Mouse (Mus musculus) forebrain, embryonic 12.5 days (tissue): ENCODE results near the gene Olfr524. TPM values are rescaled to one million over a fixed set of nuclear protein-coding genes. Genes with fewer than 3 reads are reported as not detected.

ENCODE experiments used
- ATAC-seq: fragments of 200-750 bp; cut with Nextera tagmentation; 2 replicates; pipeline ENCODE4 v1.8.0; 2017; ENCODE audit warnings: moderate TSS enrichment; ENCODE audit not compliant: low FRiP score
- H3K27ac ChIP-seq: fragments of 300-500 bp; sonication (generic); 2 replicates; pipeline ENCODE4 v1.5.1; 2016; ENCODE audit warnings: mild to moderate bottlenecking
- H3K27me3 ChIP-seq: fragments of 300-500 bp; sonication (generic); 2 replicates; pipeline ENCODE4 v1.6.1; 2016; ENCODE audit warnings: mild to moderate bottlenecking
- H3K36me3 ChIP-seq: fragments of 300-500 bp; sonication (generic); replicated peaks from 2 replicates; pipeline ENCODE4 v1.6.1; 2016; ENCODE audit warnings: mild to moderate bottlenecking
- H3K4me1 ChIP-seq: fragments of 300-500 bp; sonication (generic); 2 replicates; pipeline ENCODE4 v1.6.1; 2016
- H3K4me2 ChIP-seq: fragments of 300-500 bp; sonication (generic); 2 replicates; pipeline ENCODE4 v1.6.1; 2016; ENCODE audit warnings: mild to moderate bottlenecking, moderate library complexity
- H3K4me3 ChIP-seq: fragments of 300-500 bp; sonication (generic); replicated peaks from 2 replicates; pipeline ENCODE4 v1.5.1; 2016; ENCODE audit warnings: mild to moderate bottlenecking
- H3K9ac ChIP-seq: fragments of 300-500 bp; sonication (generic); 2 replicates; pipeline ENCODE4 v1.6.1; 2016; ENCODE audit warnings: mild to moderate bottlenecking
- H3K9me3 ChIP-seq: fragments of 300-500 bp; sonication (generic); 2 replicates; pipeline ENCODE4 v1.6.1; 2016
- WGBS: fragments of 180-500 bp; shearing (Covaris S2); methylation state at CpG from one replicate; pipeline ENCODE4 v1.1.7; 2016; 5-methylcytosine and 5-hydroxymethylcytosine counted together
- polyA plus RNA-seq: library from polyadenylated mRNA; unstranded; fragments of >200 nt; fragmentation: Nextera tagmentation; extraction: Ambion mirVana; gene quantifications from 2 replicates; pipeline ENCODE4 v1.2.1, GENCODE M21; 2016

The Olfr524 gene
- polyA plus RNA-seq, result not detected in 2 replicates

GRCm38 (mm10) chr7:140205864-140206263 lies at the start of gene Olfr524:
Olfr524 (minus strand) TSS chr7:140205964.
- ATAC-seq, result no peak
- Histone ChIP-seq H3K4me3 (no peak within 1 kb of the TSS), H3K4me2 (no peak within 1 kb of the TSS), H3K27me3 (no peaks in the 10 kb centered on the region), H3K9me3 (no peaks in the 10 kb centered on the region), H3K27ac (no peak within 1 kb of the TSS), H3K4me1 (no peaks in the 10 kb centered on the region), H3K9ac (no peak within 1 kb of the TSS), H3K36me3 (no peaks in the 10 kb centered on the region)

- no peaks in the 10 kb centered on the region for H3K4me1 ChIP-seq
- no peaks in the 10 kb centered on the region for H3K9me3 ChIP-seq
- H3K4me3 ChIP-seq, result no peak overlapping the region
- no peaks in the 10 kb centered on the region for H3K36me3 ChIP-seq
- H3K27me3 ChIP-seq, result no peaks in the 10 kb centered on the region
- no peak overlapping the region for H3K4me2 ChIP-seq
- no peak overlapping the region for H3K9ac ChIP-seq
- 86% methylated on average over 7 of the region's 7 CpGs for WGBS
- no peak overlapping the region for H3K27ac ChIP-seq
- ATAC-seq, result no peak
Measured at GRCm38 (mm10) chr7:140253780-140254299, 48.1 kb upstream of the Olfr524 start.

- WGBS, result 86% methylated on average over 4 of the region's 4 CpGs
- H3K27ac ChIP-seq, result no peak within 1 kb of the TSS
Measured at GRCm38 (mm10) chr7:140247216-140247615, 41.5 kb upstream of the Olfr524 start, which contains the start of gene 5830411N06Rik. 5830411N06Rik (plus strand) TSS chr7:140247284.

GRCm38 (mm10) chr7:140233696-140234095 lies 27.9 kb upstream of the Olfr524 start:
- 90% methylated on average over 3 of the region's 3 CpGs for WGBS
- Histone ChIP-seq H3K9ac (no peak overlapping the region), H3K9me3 (no peaks in the 10 kb centered on the region), H3K27ac (no peak overlapping the region), H3K27me3 (no peaks in the 10 kb centered on the region), H3K4me3 (no peak overlapping the region), H3K36me3 (no peaks in the 10 kb centered on the region), H3K4me1 (no peaks in the 10 kb centered on the region), H3K4me2 (no peak overlapping the region)
- ATAC-seq, result no peak

More at GRCm38 (mm10) chr7:140247216-140247615, 41.5 kb upstream of the Olfr524 start, which contains the start of gene 5830411N06Rik:
- no peak within 1 kb of the TSS for H3K9ac ChIP-seq
- H3K4me1 ChIP-seq, result no peaks in the 10 kb centered on the region
- no peak within 1 kb of the TSS for H3K4me2 ChIP-seq
- no peaks in the 10 kb centered on the region for H3K36me3 ChIP-seq
- H3K27me3 ChIP-seq, result no peaks in the 10 kb centered on the region
- no peaks in the 10 kb centered on the region for H3K9me3 ChIP-seq
- no peak within 1 kb of the TSS for H3K4me3 ChIP-seq
- ATAC-seq, result no peak

GRCm38 (mm10) chr7:140231026-140231425 lies 25.3 kb upstream of the Olfr524 start:
- 77% methylated on average over 2 of the region's 2 CpGs for WGBS
- Histone ChIP-seq H3K36me3 (no peaks in the 10 kb centered on the region), H3K4me1 (no peaks in the 10 kb centered on the region), H3K9ac (no peak overlapping the region), H3K9me3 (no peaks in the 10 kb centered on the region), H3K27me3 (no peaks in the 10 kb centered on the region), H3K4me2 (no peak overlapping the region), H3K4me3 (no peak overlapping the region), H3K27ac (no peak overlapping the region)
- no peak for ATAC-seq

GRCm38 (mm10) chr7:140228476-140228875 lies 22.7 kb upstream of the Olfr524 start:
- no peak overlapping the region for H3K4me2 ChIP-seq
- no peak for ATAC-seq
- WGBS, result 89% methylated on average over 13 of the region's 13 CpGs

GRCm38 (mm10) chr7:140224209-140224608 lies 18.4 kb upstream of the Olfr524 start:
- no peak for ATAC-seq
- Histone ChIP-seq H3K27ac (no peak overlapping the region), H3K9me3 (no peaks in the 10 kb centered on the region), H3K4me3 (no peak overlapping the region), H3K9ac (no peak overlapping the region), H3K4me1 (no peaks in the 10 kb centered on the region), H3K36me3 (no peaks in the 10 kb centered on the region), H3K4me2 (no peak overlapping the region), H3K27me3 (no peaks in the 10 kb centered on the region)
- 90% methylated on average over 13 of the region's 13 CpGs for WGBS

More at GRCm38 (mm10) chr7:140228476-140228875, 22.7 kb upstream of the Olfr524 start:
- Histone ChIP-seq H3K4me1 (no peaks in the 10 kb centered on the region), H3K36me3 (no peaks in the 10 kb centered on the region), H3K9me3 (no peaks in the 10 kb centered on the region), H3K27me3 (no peaks in the 10 kb centered on the region), H3K9ac (no peak overlapping the region), H3K4me3 (no peak overlapping the region), H3K27ac (no peak overlapping the region)

GRCm38 (mm10) chr7:140220375-140220774 lies 14.6 kb upstream of the Olfr524 start:
- Histone ChIP-seq H3K27ac (no peak overlapping the region), H3K9me3 (no peaks in the 10 kb centered on the region), H3K36me3 (no peaks in the 10 kb centered on the region), H3K27me3 (no peaks in the 10 kb centered on the region), H3K4me2 (no peak overlapping the region), H3K9ac (no peak overlapping the region), H3K4me1 (no peaks in the 10 kb centered on the region), H3K4me3 (no peak overlapping the region)
- 78% methylated on average over 4 of the region's 4 CpGs for WGBS
- ATAC-seq, result no peak

GRCm38 (mm10) chr7:140219268-140219667 lies 13.5 kb upstream of the Olfr524 start:
- Histone ChIP-seq H3K36me3 (no peaks in the 10 kb centered on the region), H3K9me3 (no peaks in the 10 kb centered on the region), H3K4me3 (no peak overlapping the region), H3K27me3 (no peaks in the 10 kb centered on the region), H3K4me2 (no peak overlapping the region), H3K27ac (no peak overlapping the region), H3K9ac (no peak overlapping the region), H3K4me1 (no peaks in the 10 kb centered on the region)
- 28% methylated on average over 1 of the region's 1 CpGs for WGBS
- no peak for ATAC-seq

GRCm38 (mm10) chr7:140217967-140218366 lies 12.2 kb upstream of the Olfr524 start, which contains the start of gene Cd163l1:
Cd163l1 (plus strand) TSS chr7:140218267.
- H3K9ac ChIP-seq, result no peak within 1 kb of the TSS
- no peaks in the 10 kb centered on the region for H3K27me3 ChIP-seq
- no peak for ATAC-seq
- H3K4me3 ChIP-seq, result no peak within 1 kb of the TSS
- no peaks in the 10 kb centered on the region for H3K9me3 ChIP-seq
- H3K27ac ChIP-seq, result no peak within 1 kb of the TSS
- 88% methylated on average over 2 of the region's 2 CpGs for WGBS
- H3K4me2 ChIP-seq, result no peak within 1 kb of the TSS
- no peaks in the 10 kb centered on the region for H3K36me3 ChIP-seq
- H3K4me1 ChIP-seq, result no peaks in the 10 kb centered on the region

- no peak for ATAC-seq
Measured at GRCm38 (mm10) chr7:140213841-140214240, 8.1 kb upstream of the Olfr524 start.

GRCm38 (mm10) chr7:140208677-140209076 lies 2.9 kb upstream of the Olfr524 start:
- Histone ChIP-seq H3K4me2 (no peak overlapping the region), H3K9ac (no peak overlapping the region), H3K4me3 (no peak overlapping the region), H3K27ac (no peak overlapping the region), H3K27me3 (no peaks in the 10 kb centered on the region), H3K9me3 (no peaks in the 10 kb centered on the region), H3K4me1 (no peaks in the 10 kb centered on the region), H3K36me3 (no peaks in the 10 kb centered on the region)
- ATAC-seq, result no peak
- 88% methylated on average over 3 of the region's 3 CpGs for WGBS

More at GRCm38 (mm10) chr7:140213841-140214240, 8.1 kb upstream of the Olfr524 start:
- Histone ChIP-seq H3K27ac (no peak overlapping the region), H3K9ac (no peak overlapping the region), H3K4me1 (no peaks in the 10 kb centered on the region), H3K4me2 (no peak overlapping the region), H3K27me3 (no peaks in the 10 kb centered on the region), H3K4me3 (no peak overlapping the region), H3K9me3 (no peaks in the 10 kb centered on the region), H3K36me3 (no peaks in the 10 kb centered on the region)
- WGBS, result 90% methylated on average over 5 of the region's 5 CpGs

GRCm38 (mm10) chr7:140208153-140208552 lies 2.4 kb upstream of the Olfr524 start:
- WGBS, result 82% methylated on average over 8 of the region's 8 CpGs
- Histone ChIP-seq H3K4me1 (no peaks in the 10 kb centered on the region), H3K4me2 (no peak overlapping the region), H3K27me3 (no peaks in the 10 kb centered on the region), H3K9me3 (no peaks in the 10 kb centered on the region), H3K9ac (no peak overlapping the region), H3K27ac (no peak overlapping the region), H3K36me3 (no peaks in the 10 kb centered on the region), H3K4me3 (no peak overlapping the region)
- no peak for ATAC-seq
